Mouse (Mus musculus): ENCODE results near the gene Ccdc194. TPM values are rescaled to one million over a fixed set of nuclear protein-coding genes. Genes with fewer than 3 reads are reported as not detected.
A peak's percentile ranks its signal among the peaks of the same experiment; 100 is the strongest.

Gene Ccdc194
- 0.04 TPM for polyA plus RNA-seq (2012; fragmentation: generic; extraction: Trizol)

GRCm38 (mm10) chr8:71525226-71526050 lies at the start of gene Ccdc194:
TSS of gene Ccdc194 (minus strand) at chr8:71525711.
- Histone ChIP-seq H3K27me3 (ENCODE audit: control insufficient read depth, insufficient read depth, insufficient read length) (peaks cover 8% of the 10 kb centered on the region), H3K79me2 (ENCODE audit: control insufficient read depth, insufficient read depth) (no peaks in the 10 kb centered on the region), H3K4me3 (no peak within 1 kb of the TSS), H3K4me2 (ENCODE audit: low read depth) (no peak within 1 kb of the TSS), H3K36me3 (ENCODE audit: control insufficient read depth, insufficient read depth) (no peaks in the 10 kb centered on the region), H3ac (ENCODE audit: control insufficient read depth, insufficient read length) (no peak within 1 kb of the TSS)
- no peak for TF ChIP-seq TCF3 (IDR thresholded peaks at IDR 0.05; ENCODE audit: insufficient read length, low read depth)
- no peak for TF ChIP-seq MAX (IDR thresholded peaks at IDR 0.05; ENCODE audit: low read depth)
- TF ChIP-seq TCF12 (IDR thresholded peaks at IDR 0.05; ENCODE audit: insufficient read depth, poor library complexity, severe bottlenecking), result no peak
- TF ChIP-seq USF1 (IDR thresholded peaks at IDR 0.05; ENCODE audit: low read depth), result no peak
- no peak for TF ChIP-seq REST (IDR thresholded peaks at IDR 0.05; ENCODE audit: insufficient read depth, insufficient read length)
- no peak for TF ChIP-seq MYOG (IDR thresholded peaks at IDR 0.05; ENCODE audit: control insufficient read depth in 1 of 3, insufficient read depth in 1 of 3, insufficient read length in 2 of 3, low read depth in 2 of 3)
- TF ChIP-seq MYOD1 (IDR thresholded peaks at IDR 0.05; ENCODE audit: control insufficient read depth in 1 of 3, insufficient read length in 2 of 3, low read depth in 2 of 3), result no peak
- no peak for TF ChIP-seq POLR2AphosphoS2 (IDR thresholded peaks at IDR 0.05; ENCODE audit: insufficient read length, low read depth)
- no peak for TF ChIP-seq SRF (IDR thresholded peaks at IDR 0.05; ENCODE audit: control insufficient read depth, insufficient read length, low read depth)
- no peak for TF ChIP-seq E2F4 (IDR thresholded peaks at IDR 0.05; ENCODE audit: insufficient read depth)
- no peak for TF ChIP-seq CEBPB (IDR thresholded peaks at IDR 0.05; ENCODE audit: insufficient read depth, poor library complexity, severe bottlenecking)
- no peak for TF ChIP-seq POLR2A (IDR thresholded peaks at IDR 0.05; ENCODE audit: insufficient read length, low read depth)

GRCm38 (mm10) chr8:71575020-71575419 lies 49.5 kb upstream of the Ccdc194 start:
- H3K79me2 ChIP-seq (ENCODE audit: control insufficient read depth, insufficient read depth), result no peaks in the 10 kb centered on the region
- no peak overlapping the region for H3K4me2 ChIP-seq (ENCODE audit: low read depth)
- H3K36me3 ChIP-seq (ENCODE audit: control insufficient read depth, insufficient read depth), result no peaks in the 10 kb centered on the region
- no peak overlapping the region for H3ac ChIP-seq (ENCODE audit: control insufficient read depth, insufficient read length)
- H3K27me3 ChIP-seq (ENCODE audit: control insufficient read depth, insufficient read depth, insufficient read length), result no peaks in the 10 kb centered on the region
- H3K4me3 ChIP-seq, result no peak overlapping the region
- TF ChIP-seq POLR2AphosphoS2 (IDR thresholded peaks at IDR 0.05; ENCODE audit: insufficient read length, low read depth) (no peak), USF1 (IDR thresholded peaks at IDR 0.05; ENCODE audit: low read depth) (no peak), TCF3 (IDR thresholded peaks at IDR 0.05; ENCODE audit: insufficient read length, low read depth) (no peak), POLR2A (IDR thresholded peaks at IDR 0.05; ENCODE audit: insufficient read length, low read depth) (no peak), E2F4 (IDR thresholded peaks at IDR 0.05; ENCODE audit: insufficient read depth) (no peak), MYOG (IDR thresholded peaks at IDR 0.05; ENCODE audit: control insufficient read depth in 1 of 3, insufficient read depth in 1 of 3, insufficient read length in 2 of 3, low read depth in 2 of 3) (no peak), SRF (IDR thresholded peaks at IDR 0.05; ENCODE audit: control insufficient read depth, insufficient read length, low read depth) (no peak), MYOD1 (IDR thresholded peaks at IDR 0.05; ENCODE audit: control insufficient read depth in 1 of 3, insufficient read length in 2 of 3, low read depth in 2 of 3) (peak in 1 of 3 experiments; percentile 48)

GRCm38 (mm10) chr8:71574426-71574825 lies 48.9 kb upstream of the Ccdc194 start:
- no peaks in the 10 kb centered on the region for H3K36me3 ChIP-seq (ENCODE audit: control insufficient read depth, insufficient read depth)
- no peak overlapping the region for H3ac ChIP-seq (ENCODE audit: control insufficient read depth, insufficient read length)
- H3K4me2 ChIP-seq (ENCODE audit: low read depth), result no peak overlapping the region
- no peaks in the 10 kb centered on the region for H3K79me2 ChIP-seq (ENCODE audit: control insufficient read depth, insufficient read depth)
- TF ChIP-seq TCF3 (IDR thresholded peaks at IDR 0.05; ENCODE audit: insufficient read length, low read depth) (no peak), REST (IDR thresholded peaks at IDR 0.05; ENCODE audit: insufficient read depth, insufficient read length) (no peak), USF1 (IDR thresholded peaks at IDR 0.05; ENCODE audit: low read depth) (no peak), MAX (IDR thresholded peaks at IDR 0.05; ENCODE audit: low read depth) (no peak), MYOG (IDR thresholded peaks at IDR 0.05; ENCODE audit: control insufficient read depth in 1 of 3, insufficient read depth in 1 of 3, insufficient read length in 2 of 3, low read depth in 2 of 3) (no peak), POLR2AphosphoS2 (IDR thresholded peaks at IDR 0.05; ENCODE audit: insufficient read length, low read depth) (no peak), MYOD1 (IDR thresholded peaks at IDR 0.05; ENCODE audit: control insufficient read depth in 1 of 3, insufficient read length in 2 of 3, low read depth in 2 of 3) (no peak), CEBPB (IDR thresholded peaks at IDR 0.05; ENCODE audit: insufficient read depth, poor library complexity, severe bottlenecking) (no peak), SRF (IDR thresholded peaks at IDR 0.05; ENCODE audit: control insufficient read depth, insufficient read length, low read depth) (no peak), E2F4 (IDR thresholded peaks at IDR 0.05; ENCODE audit: insufficient read depth) (no peak), TCF12 (IDR thresholded peaks at IDR 0.05; ENCODE audit: insufficient read depth, poor library complexity, severe bottlenecking) (no peak), POLR2A (IDR thresholded peaks at IDR 0.05; ENCODE audit: insufficient read length, low read depth) (no peak)
- H3K4me3 ChIP-seq, result no peak overlapping the region
- H3K27me3 ChIP-seq (ENCODE audit: control insufficient read depth, insufficient read depth, insufficient read length), result no peaks in the 10 kb centered on the region

DNA sequence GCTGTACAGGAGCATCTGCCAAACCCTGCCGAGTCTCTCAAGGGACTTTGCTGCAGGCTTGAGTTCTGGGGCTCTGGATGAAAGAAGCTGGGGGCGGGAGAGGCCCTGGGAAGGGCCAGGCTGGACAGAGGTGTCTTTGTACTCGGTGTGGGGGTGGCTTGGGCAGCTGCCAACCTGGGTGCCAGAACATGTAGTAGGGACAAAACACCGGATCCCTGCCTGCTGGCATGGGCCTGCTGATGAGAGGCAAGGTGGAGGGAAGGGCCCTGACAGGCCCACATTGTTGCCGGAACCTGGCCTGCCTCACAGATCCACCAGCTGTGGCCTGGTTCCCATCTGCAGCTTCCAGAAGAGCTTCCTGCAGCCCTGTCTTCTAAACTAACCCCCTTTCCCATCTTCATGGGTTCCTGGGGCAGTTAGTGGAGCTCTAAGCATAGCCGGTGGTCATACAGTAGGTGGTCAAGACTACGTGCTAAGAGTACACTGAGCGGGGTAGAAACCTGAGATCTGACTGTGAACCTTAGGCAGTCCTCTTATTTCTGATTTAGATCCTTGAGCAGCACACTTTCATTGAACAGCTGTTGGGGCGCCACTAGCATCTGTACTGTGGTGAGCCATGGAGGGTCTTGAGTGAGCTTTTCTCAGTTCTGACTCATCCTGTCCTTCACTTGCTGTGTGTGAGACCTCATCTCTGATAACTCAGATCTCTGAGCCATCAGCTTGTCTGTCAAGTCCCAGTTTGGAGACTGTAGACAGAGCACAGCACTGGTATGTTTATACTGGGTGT lies 47.5 kb upstream of the Ccdc194 start:
- Histone ChIP-seq H3K79me2 (ENCODE audit: control insufficient read depth, insufficient read depth) (no peaks in the 10 kb centered on the region), H3K36me3 (ENCODE audit: control insufficient read depth, insufficient read depth) (no peaks in the 10 kb centered on the region), H3K27me3 (ENCODE audit: control insufficient read depth, insufficient read depth, insufficient read length) (no peaks in the 10 kb centered on the region), H3K4me2 (ENCODE audit: low read depth) (peak overlapping the region; percentile 50), H3ac (ENCODE audit: control insufficient read depth, insufficient read length) (no peak overlapping the region), H3K4me3 (no peak overlapping the region)
- TF ChIP-seq POLR2A (IDR thresholded peaks at IDR 0.05; ENCODE audit: insufficient read length, low read depth) (no peak), POLR2AphosphoS2 (IDR thresholded peaks at IDR 0.05; ENCODE audit: insufficient read length, low read depth) (no peak), MYOD1 (IDR thresholded peaks at IDR 0.05; ENCODE audit: control insufficient read depth in 1 of 3, insufficient read length in 2 of 3, low read depth in 2 of 3) (peak in 2 of 3 experiments; percentile 40 to 61), TCF12 (IDR thresholded peaks at IDR 0.05; ENCODE audit: insufficient read depth, poor library complexity, severe bottlenecking) (no peak), E2F4 (IDR thresholded peaks at IDR 0.05; ENCODE audit: insufficient read depth) (no peak), MYOG (IDR thresholded peaks at IDR 0.05; ENCODE audit: control insufficient read depth in 1 of 3, insufficient read depth in 1 of 3, insufficient read length in 2 of 3, low read depth in 2 of 3) (peak in 1 of 3 experiments; percentile 18)
